Mouse (Mus musculus): Measurements from ENCODE around the gene Dmd.

- TF ChIP-seq POLR2A (IDR thresholded peaks at IDR 0.05; ENCODE audit: borderline replicate concordance, extremely low read depth, insufficient read depth, insufficient read length, poor library complexity, severe bottlenecking) (no peak), CTCF (IDR thresholded peaks at IDR 0.05; ENCODE audit: borderline replicate concordance, extremely low read depth, insufficient read depth, insufficient read length) (no peak)
Observed at GRCm38 (mm10) chrX:85199398-85199797, 2250.7 kb downstream of the Dmd start.
